Mouse (Mus musculus): ENCODE measurements at regions not wholly inside any gene's neighbourhood (a gene's known extent, or its start where the extent isn't known, plus 50 kb on each side); places are given as distances from the start of the nearest gene placed in this dataset.

DNA sequence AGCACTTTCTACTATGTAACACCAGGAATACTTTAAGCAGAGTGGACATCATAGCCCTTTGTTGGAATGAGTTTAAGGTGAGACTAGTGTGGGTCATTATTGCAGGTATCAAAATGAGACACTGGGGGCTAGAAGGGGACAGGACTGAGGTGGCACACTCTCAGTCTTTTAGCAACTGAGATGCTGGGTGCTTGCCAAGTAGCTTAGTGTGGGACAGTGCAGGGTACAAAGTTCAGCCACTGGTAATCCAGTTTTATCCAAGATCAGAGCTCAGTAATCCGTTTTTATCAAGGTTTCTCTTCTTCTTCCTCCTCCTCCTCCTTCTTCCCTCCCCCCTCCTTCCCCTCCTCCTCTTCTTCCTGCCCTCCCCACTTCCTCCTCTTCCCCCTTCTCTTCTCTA, 92.9 kb downstream of the Aldh8a1 start:
- TF ChIP-seq GATA4 (IDR thresholded peaks at IDR 0.05; ENCODE audit: insufficient replicate concordance, low read length) = no peak

DNA sequence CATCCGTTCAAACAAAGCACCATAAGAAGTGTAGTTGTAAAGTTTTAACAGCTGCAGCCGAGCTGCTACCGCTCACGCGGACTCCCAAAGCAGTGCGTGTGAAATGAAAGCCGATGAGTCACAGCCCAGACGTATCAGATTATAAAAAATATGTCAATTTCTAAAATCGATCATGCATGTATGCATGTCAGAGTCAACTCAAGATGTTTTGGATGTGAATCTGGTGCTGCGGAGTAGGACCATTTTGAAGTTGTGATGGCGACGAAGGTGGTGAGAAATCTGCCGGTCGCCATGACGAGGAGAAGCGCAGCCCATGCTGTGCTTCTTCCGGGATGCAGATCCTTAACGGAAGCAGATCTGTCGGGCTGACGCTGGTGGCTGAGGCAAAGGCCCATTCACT, 93.5 kb downstream of the Aldh8a1 start:
- no peak for TF ChIP-seq GATA4 (IDR thresholded peaks at IDR 0.05; ENCODE audit: insufficient replicate concordance, low read length)

- no peak for TF ChIP-seq GATA4 (IDR thresholded peaks at IDR 0.05; ENCODE audit: insufficient replicate concordance, low read length)
These were observed 97.2 kb downstream of the Aldh8a1 start for GRCm38 (mm10) chr10:21474242-21474641.

DNA sequence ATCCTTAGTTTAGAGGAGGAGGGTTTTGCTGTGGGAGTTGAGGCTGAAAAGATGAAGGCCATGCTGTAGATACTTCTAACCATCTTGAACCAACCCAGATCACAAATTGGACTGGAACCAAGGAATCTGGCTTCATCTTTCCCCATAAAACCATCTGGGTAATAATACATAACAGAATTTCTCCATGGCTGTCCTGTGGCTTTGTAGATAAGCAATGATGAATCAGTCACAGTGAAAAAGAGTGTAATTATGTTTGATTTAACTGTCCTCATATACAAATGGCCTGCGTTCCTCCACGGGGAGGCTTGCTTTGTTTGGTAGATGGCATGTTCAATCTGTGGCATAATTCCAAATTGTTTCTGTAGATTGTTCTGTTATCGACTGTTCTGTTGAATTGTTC, 100.9 kb downstream of the Aldh8a1 start:
- no peak for TF ChIP-seq GATA4 (IDR thresholded peaks at IDR 0.05; ENCODE audit: insufficient replicate concordance, low read length)

DNA sequence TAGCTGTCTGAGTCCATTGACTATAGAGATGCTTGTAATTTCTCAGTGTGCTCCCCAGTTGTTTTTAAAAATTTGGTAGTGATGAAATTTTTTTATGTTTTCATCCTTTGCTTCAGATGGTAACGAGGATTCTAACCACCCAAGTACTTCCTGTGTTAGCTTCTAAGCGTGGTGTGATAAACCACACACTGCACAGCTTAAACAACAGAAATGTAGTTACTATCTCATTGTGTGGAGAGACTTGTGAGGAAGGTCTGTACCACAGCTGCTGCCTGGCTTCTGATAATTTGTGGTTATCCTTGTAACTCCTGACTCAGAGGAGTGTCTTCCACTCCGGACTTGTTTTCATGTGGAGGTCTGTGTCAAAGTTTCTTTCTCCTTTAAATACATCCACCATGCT, 102.3 kb downstream of the Aldh8a1 start:
- TF ChIP-seq GATA4 (IDR thresholded peaks at IDR 0.05; ENCODE audit: insufficient replicate concordance, low read length) = no peak

DNA sequence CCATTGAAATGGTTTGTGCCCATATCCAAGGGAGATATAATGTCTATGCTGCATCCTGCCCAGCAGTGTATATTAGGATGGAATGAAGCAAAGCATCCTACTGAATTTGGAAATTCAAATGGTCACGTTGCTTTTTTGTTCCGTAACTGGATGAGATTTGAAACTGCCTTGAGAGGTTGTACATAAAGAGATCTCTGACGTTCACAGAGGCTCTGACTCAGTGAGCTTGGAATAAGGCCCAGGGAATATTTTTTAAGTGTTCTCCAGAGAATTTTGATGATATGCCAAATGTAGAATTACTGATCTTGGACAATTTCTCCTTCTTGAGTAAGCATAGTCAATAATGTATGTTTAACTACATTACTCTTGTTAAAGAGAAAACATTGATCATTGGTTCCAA, 104.2 kb downstream of the Aldh8a1 start:
- TF ChIP-seq GATA4 (IDR thresholded peaks at IDR 0.05; ENCODE audit: insufficient replicate concordance, low read length) = no peak

- no peak for TF ChIP-seq GATA4 (IDR thresholded peaks at IDR 0.05; ENCODE audit: insufficient replicate concordance, low read length)
These were observed 105.0 kb downstream of the Aldh8a1 start for GRCm38 (mm10) chr10:21482055-21482454.

DNA sequence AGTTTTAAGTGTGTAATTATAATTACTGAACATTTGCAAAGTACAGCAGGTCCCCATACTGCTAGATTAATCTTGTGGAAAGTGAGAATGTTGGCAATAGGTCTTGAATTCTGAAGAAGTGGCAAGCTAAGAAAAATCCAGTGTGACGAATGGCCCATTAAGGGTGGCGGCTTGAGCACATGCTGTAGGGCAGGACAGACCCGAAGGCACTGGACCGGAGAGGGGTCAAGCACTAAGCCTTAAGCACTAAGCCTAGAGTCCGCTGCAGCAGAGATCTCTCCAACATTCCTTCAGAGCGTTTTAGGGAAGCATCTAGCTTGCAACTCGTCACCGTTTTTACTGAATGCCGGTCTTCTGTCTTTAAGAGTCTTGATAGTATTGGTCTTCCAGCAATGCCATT, 105.6 kb downstream of the Aldh8a1 start:
- TF ChIP-seq GATA4 (IDR thresholded peaks at IDR 0.05; ENCODE audit: insufficient replicate concordance, low read length) = no peak

GRCm38 (mm10) chr10:21483373-21483772, 106.3 kb downstream of the Aldh8a1 start:
- no peak for TF ChIP-seq GATA4 (IDR thresholded peaks at IDR 0.05; ENCODE audit: insufficient replicate concordance, low read length)

DNA sequence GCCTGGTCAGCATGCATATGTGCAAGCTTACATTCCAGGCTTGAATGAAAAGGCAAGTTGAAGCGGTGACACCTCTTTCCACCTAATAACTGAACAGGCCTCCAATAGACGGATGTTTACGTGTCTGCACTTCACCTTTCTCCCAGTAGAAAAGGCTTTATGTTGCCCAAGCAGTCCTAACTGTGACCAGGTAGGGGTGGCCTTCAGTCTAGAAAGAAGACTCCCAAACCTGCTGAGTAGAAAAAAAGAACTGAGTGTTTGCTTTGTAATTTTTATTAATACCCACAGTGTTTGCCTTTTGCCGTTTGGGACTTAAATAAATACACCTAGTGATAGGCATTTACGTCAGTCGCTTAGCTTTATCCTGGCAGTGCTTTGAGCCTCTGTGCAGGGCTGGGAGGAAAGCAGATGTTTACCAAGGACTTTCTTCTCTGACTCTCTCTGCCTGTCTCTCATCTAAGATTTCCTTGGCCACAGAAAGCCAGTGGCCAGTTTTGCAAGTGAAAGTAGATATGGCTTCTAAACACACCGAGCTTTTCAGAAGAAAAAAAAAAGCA, 104.5 kb upstream of the 1700020N01Rik start:
- TF ChIP-seq GATA4 (IDR thresholded peaks at IDR 0.05; ENCODE audit: insufficient replicate concordance, low read length) = no peak

GRCm38 (mm10) chr10:21490910-21491309, 102.0 kb upstream of the 1700020N01Rik start:
- TF ChIP-seq GATA4 (IDR thresholded peaks at IDR 0.05; ENCODE audit: insufficient replicate concordance, low read length) = no peak

- TF ChIP-seq GATA4 (IDR thresholded peaks at IDR 0.05; ENCODE audit: insufficient replicate concordance, low read length) = no peak
These were observed 100.6 kb upstream of the 1700020N01Rik start for GRCm38 (mm10) chr10:21492254-21492894.

GRCm38 (mm10) chr10:21494536-21494935, 98.4 kb upstream of the 1700020N01Rik start:
- no peak for TF ChIP-seq GATA4 (IDR thresholded peaks at IDR 0.05; ENCODE audit: insufficient replicate concordance, low read length)

DNA sequence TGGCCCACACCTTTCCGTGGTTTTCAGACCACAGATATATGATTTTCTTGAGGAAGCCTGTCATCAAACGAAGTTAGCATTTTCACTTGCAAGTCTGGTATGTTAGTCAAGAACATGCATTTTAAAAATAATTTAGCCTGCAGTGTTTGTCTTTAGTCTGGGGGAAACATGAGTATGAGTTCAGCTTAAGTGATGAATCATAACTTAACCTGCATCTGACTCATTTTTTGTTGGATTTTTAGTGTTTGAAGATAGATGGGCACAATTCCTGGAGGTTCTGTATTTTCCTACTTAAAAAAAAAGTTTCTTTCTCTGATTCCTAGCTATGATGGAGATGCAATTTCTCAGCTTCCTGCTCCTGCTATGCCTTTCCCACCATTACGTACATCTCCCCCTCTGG, 95.8 kb upstream of the 1700020N01Rik start:
- TF ChIP-seq GATA4 (IDR thresholded peaks at IDR 0.05; ENCODE audit: insufficient replicate concordance, low read length) = no peak

DNA sequence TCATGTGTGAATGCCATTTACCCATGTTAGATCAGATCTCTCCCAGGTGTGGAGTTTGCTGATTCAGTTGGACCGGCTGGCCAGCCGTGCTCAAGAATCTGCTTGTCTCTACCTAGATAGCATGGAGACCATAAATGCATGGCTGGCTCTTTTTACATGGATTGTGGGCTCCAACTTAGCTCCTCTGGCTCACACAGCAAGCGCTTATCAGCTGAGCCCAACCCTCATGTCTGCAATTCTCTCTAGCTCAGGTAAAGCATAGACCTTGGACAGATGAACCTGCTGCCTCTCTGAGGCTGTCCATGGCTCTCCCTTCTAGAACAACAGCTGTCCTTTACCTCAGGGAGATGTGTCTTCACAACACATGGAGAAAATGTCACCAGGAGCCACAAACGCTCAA, 94.8 kb upstream of the 1700020N01Rik start:
- no peak for TF ChIP-seq GATA4 (IDR thresholded peaks at IDR 0.05; ENCODE audit: insufficient replicate concordance, low read length)

- no peak for TF ChIP-seq GATA4 (IDR thresholded peaks at IDR 0.05; ENCODE audit: insufficient replicate concordance, low read length)
These were observed 91.3 kb upstream of the 1700020N01Rik start for GRCm38 (mm10) chr10:21501658-21502057.

- no peak for TF ChIP-seq GATA4 (IDR thresholded peaks at IDR 0.05; ENCODE audit: insufficient replicate concordance, low read length)
These were observed 88.5 kb upstream of the 1700020N01Rik start for GRCm38 (mm10) chr10:21504431-21504830.
